Mouse (Mus musculus): ENCODE measurements at regions not wholly inside any gene's neighbourhood (a gene's known extent, or its start where the extent isn't known, plus 50 kb on each side); places are given as distances from the start of the nearest gene placed in this dataset.

DNA sequence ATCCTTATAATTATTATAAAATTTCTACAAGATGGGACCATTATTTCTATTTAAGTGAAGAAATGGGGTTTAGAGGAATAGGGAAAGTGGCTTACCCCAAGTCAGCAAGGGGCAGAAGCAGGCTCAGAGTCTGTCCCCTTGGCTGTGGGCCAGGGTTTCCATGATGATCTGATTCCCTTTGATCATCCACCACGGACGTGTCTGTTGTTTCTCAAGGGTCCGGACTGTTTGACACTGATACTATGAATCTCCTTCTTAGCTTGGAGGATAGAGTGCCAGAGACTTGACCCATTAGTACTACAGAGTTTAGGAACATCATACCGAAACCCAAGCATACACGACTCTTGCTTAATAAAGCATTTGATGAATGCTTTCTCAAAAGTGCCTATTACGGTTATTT is 172.9 kb downstream of the Papss1 start:
- TF ChIP-seq CTCF (IDR thresholded peaks at IDR 0.05; ENCODE audit: borderline replicate concordance, insufficient read depth, low read length) (no peak), POLR2A (IDR thresholded peaks at IDR 0.05; ENCODE audit: low read depth, low read length) (no peak)

Data from embryonic fibroblast, embryonic 13.5 days (primary cell).